Mouse (Mus musculus): ENCODE measurements around the gene Atg101. TPM values are rescaled to one million over a fixed set of nuclear protein-coding genes. Genes with fewer than 3 reads are reported as not detected.

Gene Atg101
- total and polyA plus RNA-seq, 3 experiments = 75.2 to 75.5 TPM; not detected in 1

DNA sequence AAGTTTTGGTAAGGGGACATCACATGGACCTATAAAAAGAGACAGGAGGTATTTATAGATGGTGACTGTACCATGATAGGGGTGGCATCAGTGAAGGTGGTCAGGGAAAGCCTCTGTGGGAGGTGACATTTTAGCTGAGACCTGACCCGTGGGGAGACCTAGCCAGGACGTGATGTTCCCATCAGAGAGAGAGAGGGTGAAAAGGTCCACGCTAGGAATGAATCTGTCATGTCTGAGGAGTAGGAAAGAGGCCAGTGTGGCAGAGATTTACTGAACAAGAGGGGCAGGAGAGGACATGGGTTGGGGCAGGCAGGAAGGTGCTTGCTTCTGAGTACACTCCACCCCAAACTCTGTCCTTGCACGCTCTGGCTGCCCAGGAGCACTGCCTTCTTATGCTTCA, 19.8 kb downstream of the Atg101 start:
- Histone ChIP-seq H3K9me3 (replicated peaks; ENCODE audit: insufficient read depth, low read length) (no peaks in the 10 kb centered on the region), H3K4me1 (ENCODE audit: control insufficient read depth in 1 of 2, insufficient read depth in 2 of 2, low read length in 2 of 2) (peaks cover 10 to 16% of the 10 kb centered on the region in 2 experiments; a peak in 3 of 4 replicates), H3K27me3 (ENCODE audit: control insufficient read depth in 1 of 2, insufficient read depth in 2 of 2, low read length in 2 of 2) (no peaks in the 10 kb centered on the region), H3K4me3 (ENCODE audit: control insufficient read depth in 1 of 2, insufficient read depth in 1 of 2, low read depth in 2 of 2, low read length in 2 of 2) (no peak overlapping the region), H3K9ac (ENCODE audit: control insufficient read depth, low read depth, low read length, poor library complexity, severe bottlenecking) (no peak overlapping the region), H3K79me2 (ENCODE audit: control insufficient read depth, insufficient read depth, low read length, poor library complexity) (no peaks in the 10 kb centered on the region), H3K27ac (ENCODE audit: control insufficient read depth, low read depth, low read length) (no peak overlapping the region), H3K36me3 (ENCODE audit: control insufficient read depth in 1 of 2, insufficient read depth in 2 of 2, low read length in 2 of 2) (peaks cover 0 to 11% of the 10 kb centered on the region in 2 experiments; a peak in 2 of 4 replicates)
- TF ChIP-seq CHD1 (IDR thresholded peaks at IDR 0.05; ENCODE audit: low read depth, low read length) = no peak
- no peak for DNase-seq (ENCODE audit: low read depth, low spot score)

DNA sequence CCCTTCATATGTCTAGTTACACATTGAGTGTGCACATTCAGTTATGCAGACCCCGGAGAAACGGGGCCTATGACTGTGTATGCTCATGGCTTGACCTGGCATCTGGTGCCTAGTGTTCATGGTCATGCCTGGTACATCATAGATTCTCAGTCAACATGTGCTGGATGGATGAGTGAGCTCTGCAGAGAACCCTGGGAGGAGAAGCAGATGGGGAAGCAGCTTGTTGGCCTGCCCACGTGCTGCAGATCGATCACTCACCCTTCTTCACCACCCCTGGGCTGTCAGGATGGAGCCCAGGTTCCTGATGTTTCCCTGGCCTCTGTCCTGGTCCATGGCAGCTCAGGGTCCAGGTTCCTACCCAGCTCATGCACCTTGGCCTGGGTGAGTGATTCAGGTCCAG, 22.4 kb downstream of the Atg101 start:
- H3K9ac ChIP-seq (ENCODE audit: control insufficient read depth, low read depth, low read length, poor library complexity, severe bottlenecking) = no peak overlapping the region
- H3K4me1 ChIP-seq (ENCODE audit: control insufficient read depth in 1 of 2, insufficient read depth in 2 of 2, low read length in 2 of 2) = no peaks in the 10 kb centered on the region
- no peak overlapping the region for H3K4me3 ChIP-seq (ENCODE audit: control insufficient read depth in 1 of 2, insufficient read depth in 1 of 2, low read depth in 2 of 2, low read length in 2 of 2)
- TF ChIP-seq CTCF (IDR thresholded peaks at IDR 0.05 in 2 of 3, conservative IDR thresholded peaks at IDR 0.05 in 1 of 3; ENCODE audit: control insufficient read depth in 1 of 3, insufficient read depth in 1 of 3, low read depth in 2 of 3, low read length in 3 of 3, poor library complexity in 1 of 3, severe bottlenecking in 1 of 3) (no peak), TCF12 (IDR thresholded peaks at IDR 0.05; ENCODE audit: low read depth, low read length) (no peak), E2F4 (IDR thresholded peaks at IDR 0.05; ENCODE audit: borderline replicate concordance, low read depth, low read length) (no peak), GATA1 (IDR thresholded peaks at IDR 0.05; ENCODE audit: low read depth, low read length) (no peak), KAT2A (conservative IDR thresholded peaks at IDR 0.05; ENCODE audit: low read depth, low read length) (no peak), NELFE (IDR thresholded peaks at IDR 0.05; ENCODE audit: low read depth, low read length) (no peak), SMC3 (IDR thresholded peaks at IDR 0.05; ENCODE audit: low read depth, low read length) (no peak), TBP (IDR thresholded peaks at IDR 0.05; ENCODE audit: low read depth, low read length) (no peak), JUND (IDR thresholded peaks at IDR 0.05; ENCODE audit: low read depth, low read length) (no peak)
- H3K27ac ChIP-seq (ENCODE audit: control insufficient read depth, low read depth, low read length) = no peak overlapping the region
- H3K36me3 ChIP-seq (ENCODE audit: control insufficient read depth in 1 of 2, insufficient read depth in 2 of 2, low read length in 2 of 2) = no peaks in the 10 kb centered on the region
- H3K9me3 ChIP-seq (replicated peaks; ENCODE audit: insufficient read depth, low read length) = no peaks in the 10 kb centered on the region
- DNase-seq (ENCODE audit: low read depth, low spot score) = no peak
- no peaks in the 10 kb centered on the region for H3K79me2 ChIP-seq (ENCODE audit: control insufficient read depth, insufficient read depth, low read length, poor library complexity)
- H3K27me3 ChIP-seq (ENCODE audit: control insufficient read depth in 1 of 2, insufficient read depth in 2 of 2, low read length in 2 of 2) = no peaks in the 10 kb centered on the region

DNA sequence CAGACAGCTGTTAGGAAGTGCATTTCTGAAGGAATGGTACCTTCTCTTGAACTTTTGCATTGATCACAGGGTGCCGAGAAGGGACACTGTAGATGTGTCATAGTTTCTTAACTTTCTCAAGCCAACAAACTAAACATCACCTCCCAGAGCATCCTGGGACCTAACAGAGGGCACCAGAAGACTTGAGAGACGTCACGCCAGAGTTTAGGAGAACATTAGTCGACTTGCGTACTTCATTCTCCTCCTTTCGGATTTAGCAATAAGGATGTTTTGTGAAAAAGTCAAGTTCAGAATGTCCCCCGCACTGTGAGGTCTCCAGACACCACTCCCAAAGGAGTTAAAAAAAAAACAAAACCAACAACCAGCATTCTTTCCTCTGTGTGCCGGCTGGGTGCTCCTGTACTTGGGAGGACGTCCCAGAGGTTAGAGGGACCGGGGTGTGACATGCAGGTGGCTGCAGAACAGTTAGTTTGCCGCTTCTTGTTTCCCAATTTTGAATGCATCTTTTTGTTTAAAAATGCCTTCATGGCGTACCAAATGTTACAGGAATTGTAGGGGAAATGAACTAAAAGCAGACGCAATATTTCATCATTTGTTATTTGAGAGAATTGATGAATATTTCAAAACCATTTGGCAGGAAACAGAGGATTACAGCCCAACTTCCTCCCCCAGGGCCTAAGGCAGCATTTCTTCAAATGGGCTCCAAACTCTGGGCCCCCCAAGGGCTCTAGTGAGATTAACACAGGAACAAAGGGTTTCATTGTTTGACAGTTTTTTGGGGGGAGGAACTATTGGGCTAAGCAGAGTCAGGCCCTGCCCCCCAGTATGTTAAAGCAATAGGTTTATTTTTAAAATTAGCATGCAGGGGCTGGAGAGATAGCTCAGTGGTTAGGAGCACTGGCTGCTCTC, 24.6 kb downstream of the Atg101 start:
- H3K79me2 ChIP-seq (ENCODE audit: control insufficient read depth, insufficient read depth, low read length, poor library complexity) = no peaks in the 10 kb centered on the region
- no peak for TF ChIP-seq USF1 (IDR thresholded peaks at IDR 0.05; ENCODE audit: low read depth, low read length)
- no peak for TF ChIP-seq ELF1 (IDR thresholded peaks at IDR 0.05; ENCODE audit: low read depth, low read length)
- TF ChIP-seq NRF1 (IDR thresholded peaks at IDR 0.05; ENCODE audit: insufficient read depth, low read depth, low read length, poor library complexity, severe bottlenecking) = no peak
- no peak for TF ChIP-seq ZNF384 (IDR thresholded peaks at IDR 0.05; ENCODE audit: low read depth, low read length)
- TF ChIP-seq MAZ (IDR thresholded peaks at IDR 0.05; ENCODE audit: low read depth, low read length) = no peak
- no peak for TF ChIP-seq MYB (IDR thresholded peaks at IDR 0.05; ENCODE audit: low read depth, low read length)
- TF ChIP-seq UBTF (IDR thresholded peaks at IDR 0.05; ENCODE audit: borderline replicate concordance, insufficient read depth, low read depth, low read length) = no peak
- no peak for TF ChIP-seq ETS1 (IDR thresholded peaks at IDR 0.05; ENCODE audit: low read depth, low read length)
- TF ChIP-seq POLR2AphosphoS2 (IDR thresholded peaks at IDR 0.05; ENCODE audit: low read length) = no peak
- no peak for TF ChIP-seq TAL1 (IDR thresholded peaks at IDR 0.05; ENCODE audit: low read length)
- no peak for TF ChIP-seq MXI1 (IDR thresholded peaks at IDR 0.05; ENCODE audit: low read depth, low read length)
- no peak for TF ChIP-seq CHD2 (IDR thresholded peaks at IDR 0.05; ENCODE audit: low read length)
- no peak for TF ChIP-seq POLR2A (IDR thresholded peaks at IDR 0.05; ENCODE audit: control insufficient read depth in 1 of 2, insufficient read depth in 1 of 2, low read depth in 1 of 2, low read length in 2 of 2, poor library complexity in 1 of 2)
- TF ChIP-seq GABPA (IDR thresholded peaks at IDR 0.05; ENCODE audit: low read depth, low read length) = no peak
- no peaks in the 10 kb centered on the region for H3K27me3 ChIP-seq (ENCODE audit: control insufficient read depth in 1 of 2, insufficient read depth in 2 of 2, low read length in 2 of 2)
- peaks cover 0 to 9% of the 10 kb centered on the region in 2 experiments; a peak in 1 of 4 replicates for H3K4me1 ChIP-seq (ENCODE audit: control insufficient read depth in 1 of 2, insufficient read depth in 2 of 2, low read length in 2 of 2)
- H3K36me3 ChIP-seq (ENCODE audit: control insufficient read depth in 1 of 2, insufficient read depth in 2 of 2, low read length in 2 of 2) = no peaks in the 10 kb centered on the region; a peak in 2 of 4 replicates
- DNase-seq (ENCODE audit: low read depth, low spot score) = no peak
- no peak overlapping the region for H3K27ac ChIP-seq (ENCODE audit: control insufficient read depth, low read depth, low read length)
- no peak overlapping the region for H3K9ac ChIP-seq (ENCODE audit: control insufficient read depth, low read depth, low read length, poor library complexity, severe bottlenecking)
- no peak overlapping the region for H3K4me3 ChIP-seq (ENCODE audit: control insufficient read depth in 1 of 2, insufficient read depth in 1 of 2, low read depth in 2 of 2, low read length in 2 of 2)
- no peaks in the 10 kb centered on the region for H3K9me3 ChIP-seq (replicated peaks; ENCODE audit: insufficient read depth, low read length)

Data from MEL (cell line).